Mouse (Mus musculus): ENCODE measurements around the gene Sec1.

- TF ChIP-seq CTCF (IDR thresholded peaks at IDR 0.05; ENCODE audit: low read depth) (no peak), EP300 (IDR thresholded peaks at IDR 0.05; ENCODE audit: low read depth) (no peak)
These were observed 9.9 kb upstream of the Sec1 start for GRCm38 (mm10) chr7:45704046-45704559.
